Comparison of ENCODE assay signal across 16 mouse cellular contexts in genomic region chr2:27954924-27955323, GRCm38 (mm10).
DNase-seq lines count a peak whose midpoint lies in the region; ATAC-seq and TF ChIP-seq lines count a peak whose summit lies in the region.
"Had no signal": no experiment of that assay in that cellular context is flagged by ENCODE, and none has a peak within 500 bp of the region (broad histone marks: within the 10 kb centered on the region; RNA-seq: fewer than 3 reads in every experiment).

No protein-coding gene starts in this region.

- DNase-seq in heart, postnatal 4 days: no peak
- DNase-seq in lung, postnatal 25 days (ENCODE audit: low spot score): no peak
- DNase-seq in stomach, postnatal 0 days (ENCODE audit: low spot score): no peak
- DNase-seq in cerebellum, postnatal 4 days (ENCODE audit: low spot score in 2 of 2): no peak
- DNase-seq in gastrocnemius, adult 18-20 months (ENCODE audit: low spot score): no peak
- DNase-seq: adrenal gland, postnatal 10 days; cerebellum, adult 9-11 months; kidney, postnatal 25 days; layer of hippocampus, postnatal 36 days; thymus, postnatal 36 days had no signal

- WGBS in heart, embryonic 16.5 days: 42% methylated on average over 3 of the region's 3 CpGs
- 19% methylated on average over 3 of the region's 3 CpGs for WGBS in lung, embryonic 15.5 days
- WGBS in intestine, embryonic 15.5 days: 30% methylated on average over 3 of the region's 3 CpGs
- 22% methylated on average over 3 of the region's 3 CpGs for WGBS in stomach, postnatal 0 days

- no peak for ATAC-seq in heart, embryonic 16.5 days (replicated peaks; ENCODE audit: extremely low read depth, insufficient read depth, low FRiP score)
- ATAC-seq in lung, embryonic 15.5 days (ENCODE audit: borderline replicate concordance, extremely low read depth, low FRiP score, low TSS enrichment): peak; percentile 64
- ATAC-seq in intestine, embryonic 15.5 days: peak; percentile 77
- peak; percentile 53; the same call in 1 of the 2 replicates for ATAC-seq in stomach, postnatal 0 days (ENCODE audit: low FRiP score, low TSS enrichment)
- ATAC-seq: hindbrain, embryonic 16.5 days had no signal

- no peaks in the 10 kb centered on the region for H3K9me3 ChIP-seq in heart, embryonic 16.5 days (replicated peaks; ENCODE audit: control insufficient read depth, low read length)
- H3K9me3 ChIP-seq in lung, embryonic 15.5 days: no peaks in the 10 kb centered on the region
- no peaks in the 10 kb centered on the region for H3K9me3 ChIP-seq in intestine, embryonic 15.5 days
- no peaks in the 10 kb centered on the region for H3K9me3 ChIP-seq in stomach, postnatal 0 days (ENCODE audit: control insufficient read depth, low read length)
- H3K9me3 ChIP-seq: limb, embryonic 12.5 days; neural tube, embryonic 13.5 days had no signal

- no peak for TF ChIP-seq EP300 in stomach, postnatal 0 days (optimal IDR thresholded peaks at IDR 0.05)

- no peaks in the 10 kb centered on the region for H3K27me3 ChIP-seq in heart, embryonic 16.5 days (ENCODE audit: control insufficient read depth, insufficient read depth, low read length)
- H3K27me3 ChIP-seq in lung, embryonic 15.5 days: no peaks in the 10 kb centered on the region
- no peaks in the 10 kb centered on the region for H3K27me3 ChIP-seq in intestine, embryonic 15.5 days (replicated peaks)
- no peaks in the 10 kb centered on the region for H3K27me3 ChIP-seq in stomach, postnatal 0 days (ENCODE audit: control insufficient read depth, insufficient read depth, low read length)
- H3K27me3 ChIP-seq: limb, embryonic 12.5 days; neural tube, embryonic 13.5 days had no signal

- 0 out of 2 replicates have a peak overlapping the region, but pooled peaks have one; percentile 11 for H3K27ac ChIP-seq in heart, embryonic 16.5 days (ENCODE audit: low read length)
- peak overlapping the region; percentile 74 for H3K27ac ChIP-seq in lung, embryonic 15.5 days
- H3K27ac ChIP-seq in intestine, embryonic 15.5 days: peak overlapping the region; percentile 65
- peak overlapping the region; percentile 58 for H3K27ac ChIP-seq in stomach, postnatal 0 days (replicated peaks)
- H3K27ac ChIP-seq: limb, embryonic 12.5 days; neural tube, embryonic 13.5 days had no signal

- H3K36me3 ChIP-seq in heart, embryonic 16.5 days (ENCODE audit: control insufficient read depth, insufficient read depth): no peaks in the 10 kb centered on the region; the same call in 1 of the 2 replicates
- H3K36me3 ChIP-seq in lung, embryonic 15.5 days: peaks cover 25% of the 10 kb centered on the region
- H3K36me3 ChIP-seq in intestine, embryonic 15.5 days: peaks cover 11% of the 10 kb centered on the region; the same call in 1 of the 2 replicates
- H3K36me3 ChIP-seq in stomach, postnatal 0 days (ENCODE audit: control insufficient read depth, insufficient read depth, low read length): peaks cover 6% of the 10 kb centered on the region
- H3K36me3 ChIP-seq: neural tube, embryonic 13.5 days had no signal

- no peak overlapping the region for H3K4me3 ChIP-seq in heart, embryonic 16.5 days (ENCODE audit: low read length)
- H3K4me3 ChIP-seq in lung, embryonic 15.5 days: no peak overlapping the region
- no peak overlapping the region for H3K4me3 ChIP-seq in intestine, embryonic 15.5 days (replicated peaks)
- no peak overlapping the region for H3K4me3 ChIP-seq in stomach, postnatal 0 days (ENCODE audit: low read depth, low read length)
- H3K4me3 ChIP-seq: limb, embryonic 12.5 days; neural tube, embryonic 13.5 days had no signal

- TF ChIP-seq CTCF in stomach, postnatal 0 days (IDR thresholded peaks at IDR 0.05; ENCODE audit: low read depth): no peak

- H3K4me2 ChIP-seq in heart, embryonic 16.5 days (ENCODE audit: low read depth, low read length): no peak overlapping the region
- no peak overlapping the region for H3K4me2 ChIP-seq in lung, embryonic 15.5 days
- H3K4me2 ChIP-seq in intestine, embryonic 15.5 days (replicated peaks): 0 out of 2 replicates have a peak overlapping the region, but pooled peaks have one; percentile 12
- no peak overlapping the region for H3K4me2 ChIP-seq in stomach, postnatal 0 days (replicated peaks; ENCODE audit: low read depth)
- H3K4me2 ChIP-seq: limb, embryonic 12.5 days; neural tube, embryonic 13.5 days had no signal

- H3K9ac ChIP-seq in heart, embryonic 16.5 days (ENCODE audit: low read length): no peak overlapping the region
- H3K9ac ChIP-seq in lung, embryonic 15.5 days: no peak overlapping the region
- no peak overlapping the region for H3K9ac ChIP-seq in intestine, embryonic 15.5 days
- no peak overlapping the region for H3K9ac ChIP-seq in stomach, postnatal 0 days (ENCODE audit: low read length)
- H3K9ac ChIP-seq: limb, embryonic 12.5 days; neural tube, embryonic 13.5 days had no signal

- peaks cover 22% of the 10 kb centered on the region for H3K4me1 ChIP-seq in heart, embryonic 16.5 days (ENCODE audit: control insufficient read depth, insufficient read depth, low read length)
- peaks cover 48% of the 10 kb centered on the region for H3K4me1 ChIP-seq in lung, embryonic 15.5 days
- H3K4me1 ChIP-seq in intestine, embryonic 15.5 days (replicated peaks): peaks cover 43% of the 10 kb centered on the region
- peaks cover 7% of the 10 kb centered on the region; the same call in 1 of the 2 replicates for H3K4me1 ChIP-seq in stomach, postnatal 0 days (replicated peaks; ENCODE audit: control insufficient read depth, insufficient read depth)

Comparison
In these comparisons a context has a peak if more than half of its experiments do, and no peak if none do; other contexts are left out.
1. H3K27ac ChIP-seq: peak in every context shown above with its lines; median percentile 74 in lung, embryonic 15.5 days; 65 in intestine, embryonic 15.5 days; 58 in stomach, postnatal 0 days; 11 in heart, embryonic 16.5 days.